Mouse (Mus musculus): Measurements from ENCODE around the gene Ppp4r1.

Gene Ppp4r1

DNA sequence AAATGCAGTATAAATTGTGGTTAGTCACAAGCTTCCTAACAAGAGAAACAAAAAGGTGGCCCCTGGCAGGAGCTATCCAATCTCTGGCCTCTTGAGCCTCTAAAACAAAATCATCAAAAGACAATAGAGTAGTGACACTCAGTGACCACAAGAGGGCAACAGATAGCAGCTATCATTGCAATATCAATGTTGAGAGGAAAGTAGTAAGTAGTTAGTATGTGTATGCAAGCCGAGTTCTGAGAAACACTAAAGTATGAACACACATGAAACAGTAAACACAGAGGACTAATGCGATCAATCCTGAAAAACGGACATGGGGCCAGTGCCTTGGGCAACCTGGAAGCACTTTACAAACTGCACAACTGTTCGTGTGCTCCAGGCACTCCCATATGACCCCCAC, 82.4 kb downstream of the Ppp4r1 start:
- no peak for DNase-seq

DNA sequence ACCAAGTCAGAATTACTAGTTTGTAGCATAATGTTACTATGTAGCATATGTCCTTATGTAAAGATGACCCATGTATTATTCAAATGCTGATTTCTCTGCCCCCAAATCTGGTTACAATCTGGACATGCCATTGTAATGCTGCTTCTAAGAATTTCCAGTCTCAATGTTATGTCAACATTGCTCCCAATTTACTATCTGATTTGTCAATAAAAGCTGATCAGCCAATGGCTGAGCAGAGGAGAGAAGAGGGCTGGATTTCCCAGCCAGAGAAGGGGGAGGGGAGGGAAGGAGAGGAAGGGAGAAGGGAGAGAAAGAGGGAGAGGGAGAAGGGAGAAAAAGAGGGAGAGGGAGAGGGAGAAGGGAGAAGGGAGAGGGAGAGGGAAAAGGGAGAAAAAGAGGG, 82.9 kb downstream of the Ppp4r1 start:
- DNase-seq = no peak

DNA sequence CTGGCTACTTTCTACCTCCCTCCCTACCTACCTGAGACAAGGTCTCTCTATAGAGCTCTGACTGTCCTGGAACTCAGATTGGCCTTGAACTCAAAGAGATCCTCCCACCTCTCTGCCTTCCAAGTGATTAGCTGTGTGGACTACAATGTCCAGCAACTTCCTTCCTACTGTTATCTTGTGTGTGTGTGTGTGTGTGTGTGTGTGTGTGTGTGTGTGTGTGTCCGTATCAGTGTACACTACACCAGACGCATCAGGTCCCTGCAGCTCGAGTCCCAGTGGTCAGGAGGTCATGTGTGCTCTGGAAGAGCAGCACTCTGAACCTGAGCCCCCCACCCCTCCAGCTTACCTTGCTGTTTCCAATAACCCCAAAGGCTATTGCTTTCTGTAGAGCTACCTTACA, 83.8 kb downstream of the Ppp4r1 start:
- DNase-seq = no peak

DNA sequence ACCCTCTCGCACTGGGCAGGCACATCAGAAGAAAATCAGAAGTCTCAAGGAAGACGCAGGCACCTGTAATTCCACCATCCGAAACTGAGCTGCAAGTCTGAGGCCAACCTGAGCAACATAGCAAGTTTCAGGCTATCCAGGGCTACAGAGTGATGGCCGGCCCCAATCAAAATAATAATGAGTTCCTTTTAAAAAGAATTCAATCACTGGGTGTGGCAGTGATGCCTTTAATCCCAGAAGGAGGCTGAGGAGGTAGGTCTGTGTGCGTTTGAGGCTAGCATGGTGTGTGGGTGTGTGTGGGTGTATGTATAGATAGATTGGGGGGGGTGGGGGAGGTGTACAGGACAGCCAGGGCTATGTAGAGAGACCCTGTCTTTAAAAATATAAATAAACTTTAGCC, 85.6 kb downstream of the Ppp4r1 start:
- no peak for DNase-seq

DNA sequence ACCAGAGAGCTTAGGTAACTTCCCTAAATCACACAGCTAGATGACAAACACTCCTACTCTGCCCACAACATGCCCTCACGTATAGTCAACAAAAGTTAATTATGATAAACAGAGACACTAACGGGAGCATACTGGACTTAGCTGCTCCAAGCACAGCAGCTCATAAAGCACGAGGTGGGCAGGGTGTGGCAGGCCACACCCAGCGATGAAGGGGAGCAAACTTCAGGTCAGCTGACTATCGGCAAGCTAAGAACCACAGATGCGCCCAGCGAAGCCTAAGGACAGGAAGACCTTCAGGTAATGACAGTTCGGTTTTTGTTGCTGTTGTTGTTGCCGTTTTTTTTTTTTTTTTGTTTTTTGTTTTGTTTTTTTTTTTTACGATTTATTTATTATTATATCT, 87.3 kb downstream of the Ppp4r1 start:
- DNase-seq = no peak

DNA sequence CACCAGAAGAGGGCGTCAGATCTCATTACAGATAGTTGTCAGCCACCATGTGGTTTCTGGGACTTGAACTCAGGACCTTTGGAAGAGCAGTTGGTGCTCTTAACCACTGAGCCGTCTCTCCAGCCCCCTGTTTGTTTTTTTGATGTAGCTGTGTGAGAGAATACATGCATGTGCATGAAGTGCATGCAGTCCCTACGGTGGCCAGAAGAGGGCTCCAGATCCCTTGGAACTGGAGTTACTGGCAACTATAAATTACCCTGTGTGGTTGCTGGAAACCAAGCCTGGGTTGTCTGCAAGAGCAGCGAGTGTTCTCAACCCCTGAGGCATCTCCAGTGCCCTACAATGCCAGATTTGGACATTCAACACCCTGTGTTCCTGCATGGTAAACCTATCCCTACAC, 87.8 kb downstream of the Ppp4r1 start:
- peak; percentile 87 for DNase-seq

DNA sequence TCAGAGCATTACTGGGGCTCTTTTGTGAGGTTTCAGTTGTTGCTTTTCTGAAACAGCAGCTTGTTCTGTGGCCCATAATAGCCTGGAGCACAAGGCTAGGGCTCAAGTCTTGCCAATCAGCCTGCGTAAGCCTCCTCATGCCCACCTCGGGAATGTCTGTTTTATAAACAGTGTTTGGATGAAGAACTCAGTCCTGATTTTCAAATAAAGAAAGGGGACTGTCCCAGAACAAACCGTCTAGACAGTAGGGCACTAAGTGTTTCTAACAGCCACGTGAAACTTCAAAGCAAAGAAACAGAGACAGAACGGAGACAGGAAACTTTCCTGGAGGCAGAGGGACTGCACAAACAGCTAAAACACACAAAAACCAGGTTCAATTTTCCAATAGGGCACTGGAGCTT, 89.3 kb downstream of the Ppp4r1 start:
- DNase-seq = no peak

DNA sequence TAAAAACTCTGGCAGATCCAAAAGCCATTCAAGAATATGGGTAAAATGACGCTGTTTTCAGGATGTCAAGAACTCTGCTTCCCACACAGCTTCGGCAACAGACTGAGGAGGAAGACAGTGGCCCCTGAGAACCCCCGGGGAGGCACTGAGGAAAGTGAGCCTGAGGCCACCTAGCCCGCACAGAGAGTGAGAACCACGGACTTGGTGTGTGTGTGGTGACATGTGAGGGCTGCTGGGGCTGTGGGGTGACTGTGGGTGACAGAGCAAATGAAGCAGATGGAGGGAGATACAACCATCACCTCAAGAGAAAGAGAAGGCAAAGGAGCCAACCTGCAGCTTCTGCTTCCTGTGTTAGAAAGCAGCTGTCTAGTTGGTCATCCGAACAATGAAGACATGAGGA, 89.7 kb downstream of the Ppp4r1 start:
- DNase-seq = no peak

DNA sequence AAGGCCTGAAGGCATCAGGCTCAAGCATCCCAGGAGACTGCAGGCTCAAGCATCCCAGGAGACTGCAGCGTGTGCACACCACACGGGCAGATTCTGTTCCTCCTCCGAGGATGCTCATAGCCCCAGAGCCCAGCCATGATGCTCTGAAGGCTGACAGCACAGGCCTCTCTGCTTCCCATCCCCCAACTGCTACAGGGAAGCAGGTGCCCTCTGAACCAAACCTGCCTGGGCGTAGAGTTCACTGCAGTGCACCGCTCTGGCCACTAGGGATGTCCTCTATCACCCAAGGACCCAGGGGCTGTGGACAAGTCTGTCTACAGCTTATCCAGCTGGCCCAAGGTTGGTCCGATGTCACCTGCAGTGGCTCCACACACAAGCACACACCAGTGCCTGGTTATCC, 90.3 kb downstream of the Ppp4r1 start:
- DNase-seq = peak; percentile 67

DNA sequence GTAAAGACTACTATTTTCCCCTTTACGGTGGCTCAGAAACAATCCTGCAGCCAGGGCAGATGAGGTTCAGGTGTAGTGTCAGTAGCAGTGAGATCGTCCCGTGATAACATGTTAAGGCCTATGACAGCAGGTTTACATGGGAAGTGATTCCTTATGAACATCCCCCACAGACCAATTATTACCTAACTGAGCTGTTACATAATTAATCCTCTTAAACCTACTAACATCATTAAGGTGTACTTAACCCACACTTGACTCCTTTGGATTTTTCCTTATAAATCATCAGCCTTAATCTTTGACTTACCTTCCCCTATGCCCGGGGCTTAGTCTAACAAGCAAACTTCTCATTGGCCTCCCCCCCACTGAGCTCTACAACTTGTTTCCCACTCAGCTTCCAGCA, 90.8 kb downstream of the Ppp4r1 start:
- no peak for DNase-seq

DNA sequence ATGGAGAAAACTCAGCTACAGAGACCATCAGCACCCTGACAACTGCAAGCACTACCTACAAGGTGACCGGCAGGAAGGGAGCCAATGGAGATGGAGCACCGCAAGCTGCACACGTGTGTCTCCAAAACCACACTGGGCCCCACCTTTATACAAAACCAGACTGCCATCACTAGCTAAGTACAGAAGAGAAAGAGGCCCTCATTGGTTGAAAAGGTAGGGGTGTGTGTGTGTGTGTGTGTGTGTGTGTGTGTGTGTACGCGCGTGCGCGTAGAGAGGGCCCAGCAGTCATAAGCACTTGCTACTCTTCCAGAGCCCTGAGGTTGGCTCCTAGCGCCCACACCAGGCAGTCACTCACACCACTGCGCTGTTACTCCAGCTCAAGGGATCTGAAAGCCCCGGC, 91.5 kb downstream of the Ppp4r1 start:
- no peak for DNase-seq

DNA sequence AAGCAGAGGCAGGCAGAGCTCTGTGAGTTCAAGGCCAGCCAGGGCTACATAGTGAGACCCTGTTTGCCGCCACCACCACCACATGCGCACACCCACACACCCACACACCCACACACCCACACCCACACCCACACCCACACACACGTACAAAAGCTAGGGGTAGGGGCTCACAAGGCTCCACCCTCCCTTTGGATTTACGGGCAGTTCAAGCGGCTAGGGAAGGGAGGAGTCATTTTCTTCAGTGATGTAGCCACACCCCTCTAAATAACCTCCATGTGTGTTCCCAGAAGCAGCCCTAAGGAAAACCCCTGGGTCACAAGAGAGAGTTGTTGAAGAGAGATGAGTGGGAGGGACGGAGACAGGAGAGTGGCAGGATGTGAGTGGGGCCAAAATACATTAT, 94.7 kb downstream of the Ppp4r1 start:
- no peak for DNase-seq

DNA sequence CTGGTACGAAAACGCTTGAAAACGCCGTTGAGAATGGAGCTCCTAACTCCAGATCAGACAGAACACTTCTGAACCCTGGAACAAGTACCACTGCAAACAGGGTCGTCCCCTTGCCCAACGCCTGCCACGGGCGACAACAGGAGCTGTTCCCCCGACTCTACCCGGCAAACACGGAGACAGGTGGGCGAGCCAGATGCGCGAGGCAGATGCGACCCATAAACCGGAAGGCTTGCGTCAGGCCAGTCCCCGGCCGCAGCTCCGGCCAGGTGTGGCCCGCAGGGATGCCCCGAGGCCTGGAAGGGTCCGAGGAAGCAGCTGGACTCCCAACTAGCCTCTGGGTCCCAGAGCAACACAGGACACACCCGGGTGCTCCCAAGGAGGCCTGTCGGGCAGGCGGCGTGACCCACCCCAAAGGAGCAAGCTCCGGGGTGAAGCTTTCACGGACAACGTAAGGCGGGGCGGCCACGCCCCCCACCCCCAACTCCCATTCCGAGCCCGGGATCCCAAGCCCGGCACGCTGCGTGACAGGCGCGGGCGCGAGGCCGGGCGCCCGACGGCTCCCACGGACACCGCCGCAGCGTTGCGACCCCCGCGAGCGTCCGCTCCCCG, 101.8 kb downstream of the Ppp4r1 start:
- no peak for DNase-seq

DNA sequence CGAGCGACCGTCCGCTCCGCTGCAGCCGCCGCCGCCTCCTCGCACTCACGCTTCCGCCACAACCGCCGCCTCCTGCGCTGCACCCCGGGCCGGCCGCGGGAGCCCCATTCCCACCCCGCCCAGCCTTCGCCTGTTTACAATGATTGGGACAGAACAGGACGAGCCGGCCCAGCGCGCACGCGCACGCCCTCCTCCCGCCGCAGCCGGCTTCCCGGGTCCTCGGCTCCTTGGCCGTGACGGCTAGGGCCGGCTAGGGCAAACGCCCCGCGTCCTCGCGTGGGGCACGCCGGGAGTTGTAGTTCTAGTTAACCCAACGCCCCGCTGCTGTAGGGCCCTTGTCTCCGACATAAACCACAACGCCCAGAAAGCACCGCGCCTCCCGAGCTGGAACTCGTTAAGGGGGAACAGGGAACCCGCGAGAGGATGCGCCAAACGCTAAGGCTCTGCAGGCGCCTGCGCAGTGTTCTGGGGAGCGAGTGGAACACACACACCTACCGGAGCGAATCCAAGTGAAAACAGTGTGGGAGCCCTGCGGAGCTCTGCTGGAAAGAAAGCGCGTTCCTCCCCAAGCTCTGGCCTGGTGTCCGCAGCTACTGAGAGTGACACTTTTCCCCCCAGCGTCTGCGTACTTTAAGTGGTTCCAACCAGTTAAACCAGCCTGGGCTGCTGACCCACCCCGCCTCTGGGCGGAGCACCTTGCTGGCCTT, 102.5 kb downstream of the Ppp4r1 start:
- peak; percentile 99 for DNase-seq

DNA sequence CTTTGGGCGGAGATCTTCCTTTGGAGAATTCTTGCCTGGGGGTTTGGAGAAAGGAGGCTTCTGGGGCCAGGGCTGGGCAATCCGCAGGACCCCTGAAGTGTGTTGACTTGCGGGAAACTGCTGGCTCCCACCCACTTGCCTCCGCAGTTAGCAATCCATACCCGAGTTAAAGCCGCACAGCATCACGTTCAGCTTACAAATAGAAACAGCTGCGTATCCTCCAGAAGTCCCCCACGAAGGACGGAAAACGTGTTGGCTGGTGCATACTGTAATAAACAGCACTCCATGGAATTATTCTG, 103.0 kb downstream of the Ppp4r1 start:
- DNase-seq = no peak

DNA sequence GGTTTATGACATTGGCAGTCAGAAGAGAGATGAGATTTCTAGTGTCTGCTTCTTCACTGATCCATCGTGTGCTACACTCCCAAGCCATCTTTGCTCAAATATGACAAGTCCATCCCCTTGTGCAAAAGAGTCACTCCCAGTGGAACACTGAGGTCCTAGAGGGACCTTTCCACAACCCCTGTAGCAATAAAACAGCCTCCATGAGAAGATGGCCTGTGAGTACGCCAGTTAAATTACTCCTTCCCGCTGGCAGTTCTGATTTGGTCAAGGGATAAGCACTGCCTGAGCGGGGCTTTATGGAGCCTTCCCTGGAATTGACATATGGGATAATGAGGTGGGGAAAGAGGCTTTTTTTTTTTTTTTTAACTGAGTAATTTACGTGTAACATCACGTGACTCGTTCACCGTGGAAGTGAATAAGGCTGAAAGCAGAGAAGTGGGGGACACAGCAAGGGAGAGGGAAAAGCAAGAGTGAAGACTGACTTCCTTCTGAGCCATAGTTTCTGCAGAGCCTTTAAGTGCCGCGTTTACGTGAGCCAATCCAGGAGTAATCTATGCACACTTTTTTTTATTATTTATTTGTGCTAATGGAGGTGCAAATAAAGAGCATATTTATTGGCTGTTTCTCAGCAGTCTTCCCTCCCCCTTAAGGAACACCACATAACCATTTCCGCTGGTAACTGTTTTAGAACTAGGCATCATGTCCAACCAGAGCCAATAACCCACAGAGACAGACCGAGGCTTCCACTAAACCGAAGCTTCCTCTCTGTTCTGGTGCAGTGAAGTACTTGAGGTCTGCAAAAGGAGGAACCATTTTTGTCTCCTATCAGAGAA, 103.5 kb downstream of the Ppp4r1 start, which contains the start of gene Ralbp1:
Gene Ralbp1, minus strand, starts transcription at position 102 of the 833 bp plus-strand sequence.
- no peak for DNase-seq

DNA sequence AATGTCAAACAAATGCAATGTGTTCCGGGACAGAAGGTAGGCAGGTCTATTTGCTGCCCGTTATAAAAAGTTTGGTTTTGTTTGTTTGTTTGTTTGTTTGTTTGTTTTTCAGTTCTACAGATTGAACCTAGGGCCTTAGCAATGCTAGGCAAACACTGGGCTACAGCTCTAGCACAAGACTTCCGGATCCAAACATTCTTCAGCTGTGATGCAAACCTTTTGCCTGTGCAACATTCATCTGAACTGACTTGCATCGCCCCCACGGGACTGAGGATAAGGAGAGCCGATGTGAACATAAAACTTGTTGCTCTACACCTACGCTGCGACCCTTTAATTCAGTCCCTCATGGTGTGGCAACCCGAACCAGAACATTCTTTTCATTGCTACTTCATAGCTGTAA, 104.2 kb downstream of the Ppp4r1 start:
- no peak for DNase-seq

DNA sequence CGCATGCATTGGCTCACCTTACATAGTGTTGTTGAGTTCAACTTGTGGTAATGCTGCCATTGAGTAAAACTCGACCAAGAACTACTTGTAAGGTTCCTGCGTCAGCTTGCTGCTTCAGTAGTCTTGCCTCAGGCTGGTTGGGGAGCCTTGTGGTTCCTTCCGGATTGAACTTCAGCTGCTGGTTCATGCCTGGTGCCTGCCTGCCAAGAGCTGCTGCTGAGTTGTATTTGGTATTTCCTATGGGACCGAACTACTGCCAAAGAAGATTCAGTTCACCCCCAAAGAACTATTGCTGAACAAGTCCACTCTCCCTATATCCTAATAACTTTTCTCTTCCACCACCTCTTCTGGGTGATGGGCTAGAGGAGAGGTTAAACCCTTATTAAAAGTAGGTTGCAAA, 107.1 kb downstream of the Ppp4r1 start:
- no peak for DNase-seq

Measured in kidney, adult 18-20 months (tissue).